Mouse (Mus musculus) brain, adult 2 months (tissue): ENCODE data around the gene Abhd17a.

Experiments used
- DNase-seq: peaks from one replicate; pipeline ENCODE4 v3.0.0; 2011; ENCODE audit warnings: low read depth, low spot score

The Abhd17a gene

DNA sequence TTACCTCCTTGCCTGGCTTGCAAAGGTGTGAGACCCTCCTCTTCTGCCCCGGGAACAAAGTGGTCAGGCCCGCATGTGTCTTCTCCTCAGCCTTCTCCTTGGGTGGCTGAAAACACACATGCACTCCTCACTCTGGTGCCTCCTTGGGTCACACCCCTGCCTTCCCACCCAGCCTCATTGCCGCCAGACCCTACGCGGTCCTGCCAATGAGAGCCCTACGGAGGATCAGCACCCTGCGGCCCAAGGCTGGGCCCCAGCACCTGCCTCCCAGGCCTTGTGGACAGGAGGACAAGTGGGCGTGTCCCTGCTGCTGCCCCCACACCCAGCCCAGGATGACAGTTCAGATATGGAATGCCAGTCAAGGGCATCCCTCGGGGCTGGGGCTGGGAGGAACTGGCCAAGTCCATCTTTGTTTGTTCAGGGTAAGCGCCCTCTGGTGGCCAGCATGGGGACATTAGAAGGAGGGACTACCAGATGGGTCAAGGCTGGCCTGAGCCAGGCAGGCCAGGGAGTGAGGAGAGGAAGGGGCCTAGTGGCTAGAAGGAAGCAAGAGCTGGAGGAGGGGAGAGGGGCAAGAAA, 41.6 kb downstream of the Abhd17a start:
- peak; percentile 70 for DNase-seq

DNA sequence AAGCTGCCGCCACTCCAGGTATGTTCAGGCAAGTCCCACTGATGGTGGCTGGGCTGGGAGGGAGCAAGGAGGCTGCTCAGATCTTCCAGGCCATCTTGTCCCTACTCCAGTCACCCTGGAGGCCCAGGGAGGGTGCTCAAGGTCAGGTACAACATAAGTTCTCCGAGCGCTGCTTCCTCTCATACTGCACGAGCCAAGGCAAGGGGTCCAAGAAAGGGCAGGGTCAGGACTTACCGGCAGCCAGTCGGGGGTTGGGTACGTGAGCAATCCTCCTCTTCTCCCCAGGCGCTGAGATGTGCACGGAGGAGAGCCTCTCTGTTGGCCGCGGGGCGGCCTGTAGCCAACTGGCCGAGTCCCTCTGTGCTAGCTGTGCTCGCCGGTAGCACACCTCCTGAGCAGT, 42.6 kb downstream of the Abhd17a start:
- DNase-seq = no peak

GRCm38 (mm10) chr10:80546945-80547344, 43.2 kb downstream of the Abhd17a start:
- no peak for DNase-seq

- DNase-seq = no peak
These were observed 44.6 kb downstream of the Abhd17a start for GRCm38 (mm10) chr10:80545590-80545989.

DNA sequence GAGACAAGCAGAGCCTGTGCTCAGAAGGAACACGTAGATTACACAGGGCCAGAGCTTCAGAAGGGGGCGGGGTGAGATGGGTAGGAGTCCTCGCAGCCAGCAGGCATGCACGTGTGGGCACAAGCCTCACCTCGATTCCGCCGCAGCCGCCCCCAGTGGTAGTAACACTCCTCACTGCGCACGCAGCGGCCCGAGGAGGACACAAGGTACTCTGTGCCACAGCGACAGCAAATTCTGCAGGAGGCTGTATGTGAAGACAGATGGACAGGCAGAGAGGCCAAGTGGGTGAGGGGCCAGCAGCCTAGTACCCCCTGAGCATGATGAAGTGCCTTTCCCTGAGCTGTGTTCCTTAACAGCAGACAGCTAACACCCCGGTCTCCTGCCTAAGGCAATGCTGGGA, 46.3 kb downstream of the Abhd17a start:
- DNase-seq = no peak

GRCm38 (mm10) chr10:80539493-80539892, 50.6 kb downstream of the Abhd17a start:
- DNase-seq = peak; percentile 28

GRCm38 (mm10) chr10:80538710-80539394, 51.3 kb downstream of the Abhd17a start, which contains the start of gene Atp8b3:
Gene Atp8b3 (minus strand): TSS chr10:80539124.
- peak; percentile 53 for DNase-seq

DNA sequence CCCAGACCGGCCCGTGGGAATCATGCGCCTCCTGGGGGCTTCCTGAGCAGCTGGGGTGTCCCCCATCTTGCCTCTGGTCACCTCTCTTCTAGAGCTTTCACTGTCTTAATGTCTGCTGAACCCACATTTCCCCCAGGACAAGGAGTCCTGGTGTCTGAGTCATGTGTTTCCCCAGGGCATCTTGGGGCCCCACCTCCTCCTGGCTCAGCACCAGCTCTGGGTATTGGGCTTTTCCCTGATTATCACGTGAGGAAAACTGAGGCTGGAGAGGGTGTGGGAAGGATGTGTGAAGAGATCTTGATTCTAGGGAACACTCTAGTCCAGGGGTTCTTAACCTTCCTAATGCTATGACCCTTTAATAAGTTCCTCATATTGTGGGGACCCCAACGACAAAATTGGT, 52.0 kb downstream of the Abhd17a start:
- no peak for DNase-seq

DNA sequence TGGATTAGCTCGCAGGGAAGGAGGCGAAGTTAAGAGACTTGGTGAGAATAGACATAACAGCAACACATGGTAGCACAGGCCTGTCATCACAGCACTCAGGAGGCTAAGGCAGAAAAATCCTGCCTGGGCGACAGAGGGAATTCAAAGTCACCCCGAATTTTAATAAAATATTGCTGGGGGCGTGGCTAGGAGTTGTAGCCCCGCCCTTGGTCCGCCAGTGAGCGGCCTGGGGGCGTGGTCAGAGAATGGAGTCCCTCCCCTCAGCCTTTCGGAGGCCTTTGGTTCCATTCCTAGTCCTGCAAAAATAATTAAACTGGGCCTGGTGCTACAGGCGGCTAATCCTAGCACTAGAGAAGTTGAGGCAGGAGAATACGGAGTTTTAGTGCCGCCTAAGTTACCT, 54.4 kb downstream of the Abhd17a start:
- DNase-seq = no peak

DNA sequence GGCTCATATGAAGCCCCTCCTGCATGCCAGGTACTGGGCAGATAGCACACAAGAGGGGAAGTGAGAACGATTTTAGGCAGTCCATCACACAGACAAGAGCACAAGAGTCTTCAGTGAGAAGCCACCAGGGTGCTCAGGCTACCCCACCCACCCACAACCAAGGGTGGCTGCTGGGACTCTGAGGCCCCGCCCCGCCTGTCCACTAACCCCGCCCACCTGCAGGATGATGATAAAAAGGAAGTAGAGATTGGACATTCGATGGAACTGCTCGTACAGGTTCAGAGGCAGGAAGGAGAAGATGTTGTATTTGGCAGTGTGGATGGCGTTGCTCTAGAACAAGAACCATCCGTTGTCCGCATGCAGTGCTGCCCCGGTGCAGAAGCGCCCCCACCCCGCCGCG, 55.1 kb downstream of the Abhd17a start:
- no peak for DNase-seq

GRCm38 (mm10) chr10:80533704-80534103, 56.4 kb downstream of the Abhd17a start:
- DNase-seq = no peak
